Mouse (Mus musculus) spleen, adult 10 weeks (tissue): ENCODE data around the gene Gm20826. TPM values are rescaled to one million over a fixed set of nuclear protein-coding genes. Genes with fewer than 3 reads are reported as not detected.

ENCODE experiments used
- polyA plus RNA-seq: library from polyadenylated mRNA; stranded (reverse); fragments of 350-450 nt; fragmentation: Illumina TruSeq; extraction: RNeasy Lipid Tissue Mini Kit (QIAGEN cat#74804); gene quantifications from one replicate; pipeline ENCODE4 v1.2.3, GENCODE M21; 2015; ENCODE audit warnings: low replicate concordance; ENCODE audit not compliant: insufficient read depth

Gm20826 gene
- polyA plus RNA-seq: not detected

GRCm38 (mm10) chrY:7638389-7638788, at the start of gene Gm20826:
Gm20826 (minus strand) TSS chrY:7638489.

Other genes with a start within 250 kb of the Gm20826 start
- gene Gm21788, start 233.5 kb downstream of the Gm20826 start, polyA plus RNA-seq: not detected
- not detected for gene Gm28576, start 84.5 kb upstream of the Gm20826 start, polyA plus RNA-seq